Mouse (Mus musculus) neural tube, embryonic 15.5 days (tissue): ENCODE data around the gene Krtap1-3. TPM values are rescaled to one million over a fixed set of nuclear protein-coding genes. Genes with fewer than 3 reads are reported as not detected.
"Not testable (repeated sequence)": the region's sequence is repeated elsewhere in the genome, so short reads cannot be mapped to it uniquely, and the experiment has no call there.

Experiments
- ATAC-seq: fragments of 200-750 bp; cut with Nextera tagmentation; 2 replicates; pipeline ENCODE4 v1.8.0; 2017; ENCODE audit warnings: mild to moderate bottlenecking, moderate TSS enrichment, moderate library complexity; ENCODE audit not compliant: low FRiP score
- H3K27ac ChIP-seq: fragments of 300-500 bp; sonication (generic); replicated peaks from 2 replicates; pipeline ENCODE4 v1.5.1; 2015; ENCODE audit warnings: mild to moderate bottlenecking, inconsistent platforms
- H3K27me3 ChIP-seq: fragments of 300-500 bp; sonication (generic); replicated peaks from 2 replicates; pipeline ENCODE4 v1.6.1; 2015; ENCODE audit warnings: inconsistent platforms
- H3K36me3 ChIP-seq: fragments of 300-500 bp; sonication (generic); 2 replicates; pipeline ENCODE4 v1.6.1; 2015; ENCODE audit warnings: inconsistent platforms
- H3K4me1 ChIP-seq: fragments of 300-500 bp; sonication (generic); 2 replicates; pipeline ENCODE4 v1.6.1; 2015; ENCODE audit warnings: inconsistent platforms
- H3K4me2 ChIP-seq: fragments of 300-500 bp; sonication (generic); 2 replicates; pipeline ENCODE4 v1.6.1; 2015; ENCODE audit warnings: inconsistent platforms, mild to moderate bottlenecking, moderate library complexity
- H3K4me3 ChIP-seq: fragments of 300-500 bp; sonication (generic); replicated peaks from 2 replicates; pipeline ENCODE4 v1.5.1; 2015; ENCODE audit warnings: mild to moderate bottlenecking, inconsistent platforms
- H3K9ac ChIP-seq: fragments of 300-500 bp; sonication (generic); replicated peaks from 2 replicates; pipeline ENCODE4 v1.6.1; 2015; ENCODE audit warnings: mild to moderate bottlenecking, inconsistent platforms
- H3K9me3 ChIP-seq: fragments of 300-500 bp; sonication (generic); replicated peaks from 2 replicates; pipeline ENCODE4 v1.6.1; 2016; ENCODE audit warnings: inconsistent platforms
- WGBS: fragments of 180-500 bp; shearing (Covaris S2); methylation state at CpG from one replicate; pipeline ENCODE4 v1.1.7; 2015; ENCODE audit warnings: mixed read lengths; 5-methylcytosine and 5-hydroxymethylcytosine counted together
- polyA plus RNA-seq: library from polyadenylated mRNA; unstranded; fragments of >200 nt; fragmentation: Nextera tagmentation; extraction: Ambion mirVana; gene quantifications from 2 replicates; pipeline ENCODE4 v1.2.1, GENCODE M21; 2015

Krtap1-3 gene
- polyA plus RNA-seq, 1 experiment from 2014 or later: not detected

DNA sequence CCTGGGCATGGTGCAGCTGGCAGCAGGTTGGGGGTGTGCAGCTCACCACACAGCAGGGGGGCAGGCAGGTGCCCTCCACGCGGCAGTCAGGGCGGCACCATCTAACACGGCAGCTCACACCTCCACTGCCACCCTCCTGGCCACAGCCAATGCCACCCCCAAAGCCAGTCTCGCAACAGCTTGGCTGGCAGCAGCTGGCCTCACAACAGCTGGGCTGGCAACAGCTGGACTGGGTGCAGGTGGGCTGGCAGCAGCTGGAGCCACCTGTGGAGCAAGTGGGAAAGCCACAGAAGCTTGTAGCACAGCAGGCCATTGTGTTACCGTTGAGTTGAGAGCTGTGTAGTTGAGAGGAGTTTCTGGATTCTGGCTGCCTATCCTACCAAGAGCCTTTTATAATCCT, 6.6 kb upstream of the Krtap1-3 start, which contains the start of gene Krtap9-3:
Gene Krtap9-3, minus strand, starts transcription at position 364 of the 400 bp plus-strand sequence.
- WGBS: 85% methylated on average over 6 of the region's 6 CpGs
- H3K4me2 ChIP-seq, H3K27me3 ChIP-seq, H3K4me1 ChIP-seq, H3K27ac ChIP-seq, H3K9ac ChIP-seq, ATAC-seq, H3K36me3 ChIP-seq, H3K9me3 ChIP-seq, H3K4me3 ChIP-seq: not testable (repeated sequence)

DNA sequence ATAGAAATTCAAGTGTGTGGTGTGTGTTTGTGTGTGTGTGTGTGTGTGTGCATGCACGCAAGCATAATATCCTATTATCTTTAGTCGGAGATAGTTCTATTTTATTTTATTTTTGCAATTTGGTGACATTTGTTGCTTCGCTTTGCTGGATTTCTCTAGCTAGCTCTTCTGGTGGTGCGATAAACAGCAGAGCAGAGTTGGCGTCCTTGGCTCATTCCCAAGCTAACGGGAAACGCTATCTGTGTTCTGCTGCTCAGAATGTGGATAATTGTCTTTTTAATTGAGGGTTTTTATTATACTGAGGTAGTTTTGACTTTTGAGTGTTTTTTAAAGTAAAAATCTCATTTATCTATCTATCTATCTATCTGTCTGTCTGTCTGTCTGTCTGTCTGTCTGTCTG, 6.0 kb downstream of the Krtap1-3 start:
- Histone ChIP-seq H3K4me3 (no peak overlapping the region), H3K27me3 (no peaks in the 10 kb centered on the region), H3K9ac (no peak overlapping the region), H3K4me2 (no peak overlapping the region), H3K36me3 (no peaks in the 10 kb centered on the region), H3K4me1 (no peaks in the 10 kb centered on the region), H3K9me3 (no peaks in the 10 kb centered on the region), H3K27ac (no peak overlapping the region)
- ATAC-seq: no peak
- 84% methylated on average over 7 of the region's 7 CpGs for WGBS

DNA sequence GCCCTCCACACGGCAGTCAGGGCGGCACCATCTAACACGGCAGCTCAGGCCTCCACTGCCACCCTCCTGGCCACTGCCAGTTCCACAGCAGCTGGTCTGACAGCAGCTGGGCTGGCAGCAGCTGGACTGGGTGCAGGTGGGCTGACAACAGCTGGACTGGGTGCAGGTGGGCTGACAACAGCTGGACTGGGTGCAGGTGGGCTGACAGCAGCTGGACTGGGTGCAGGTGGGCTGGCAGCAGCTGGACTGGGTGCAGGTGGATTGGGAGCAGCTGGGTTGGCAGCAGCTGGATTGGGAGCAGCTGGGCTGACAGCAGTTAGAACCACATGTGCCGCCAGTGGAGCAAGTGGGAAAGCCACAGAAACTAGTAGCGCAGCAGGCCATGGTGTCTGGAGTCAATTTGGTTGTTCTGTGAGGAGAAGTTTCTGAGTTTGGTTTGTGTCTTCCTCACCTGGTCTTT, 7.9 kb downstream of the Krtap1-3 start, which contains the start of gene Krtap1-4:
Gene Krtap1-4, minus strand, starts transcription at position 410 of the 460 bp plus-strand sequence.
- Histone ChIP-seq H3K27ac (no peak within 1 kb of the TSS), H3K4me1 (no peaks in the 10 kb centered on the region), H3K9ac (no peak within 1 kb of the TSS), H3K36me3 (no peaks in the 10 kb centered on the region), H3K4me2 (no peak within 1 kb of the TSS), H3K4me3 (no peak within 1 kb of the TSS), H3K9me3 (no peaks in the 10 kb centered on the region), H3K27me3 (no peaks in the 10 kb centered on the region)
- WGBS: 81% methylated on average over 5 of the region's 5 CpGs
- ATAC-seq: no peak

DNA sequence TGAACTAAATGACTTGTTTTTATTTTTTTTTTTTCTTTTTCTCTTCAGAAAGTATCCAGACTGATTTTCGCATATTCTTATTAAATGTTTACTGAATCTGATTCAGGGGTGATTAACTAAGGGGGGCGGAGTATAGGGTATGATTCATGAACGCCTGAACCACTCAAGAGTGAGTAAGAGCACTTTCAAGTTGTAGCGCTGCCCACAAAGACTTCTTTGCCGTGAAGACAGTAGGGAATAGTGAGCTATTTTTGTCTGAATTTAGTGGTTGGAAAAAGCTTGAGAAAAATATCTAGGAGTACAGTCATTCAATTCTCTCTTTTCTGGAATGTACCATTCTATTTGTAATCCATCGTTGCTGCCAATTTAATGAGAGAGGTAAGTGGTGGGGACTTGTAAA, 9.6 kb downstream of the Krtap1-3 start:
- Histone ChIP-seq H3K27ac (no peak overlapping the region), H3K27me3 (no peaks in the 10 kb centered on the region), H3K4me1 (no peaks in the 10 kb centered on the region), H3K9me3 (no peaks in the 10 kb centered on the region), H3K36me3 (no peaks in the 10 kb centered on the region), H3K9ac (no peak overlapping the region), H3K4me3 (no peak overlapping the region), H3K4me2 (no peak overlapping the region)
- WGBS: 91% methylated on average over 6 of the region's 6 CpGs
- ATAC-seq: no peak

DNA sequence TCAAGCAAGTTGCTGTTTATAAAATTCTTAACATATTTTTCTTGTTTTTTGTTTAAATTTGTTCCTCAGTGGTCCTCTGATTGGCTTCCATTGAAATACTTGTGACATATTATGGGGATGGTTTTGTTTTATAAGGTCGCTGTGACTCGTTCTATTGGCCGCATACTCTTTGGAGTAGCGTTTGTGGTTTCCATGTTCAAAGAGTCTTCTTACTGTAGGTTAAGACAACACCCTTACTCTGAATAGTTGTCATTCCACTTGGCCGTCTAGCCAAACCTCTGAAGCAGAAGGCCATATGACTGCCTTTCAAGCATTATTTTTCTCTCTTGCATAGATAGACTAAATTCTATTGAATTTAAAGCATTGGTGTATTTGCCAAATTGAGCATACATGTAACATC, 10.1 kb downstream of the Krtap1-3 start:
- Histone ChIP-seq H3K4me2 (no peak overlapping the region), H3K9ac (no peak overlapping the region), H3K4me3 (no peak overlapping the region), H3K27me3 (no peaks in the 10 kb centered on the region), H3K27ac (no peak overlapping the region), H3K4me1 (no peaks in the 10 kb centered on the region), H3K9me3 (no peaks in the 10 kb centered on the region), H3K36me3 (no peaks in the 10 kb centered on the region)
- no peak for ATAC-seq
- 97% methylated on average over 5 of the region's 5 CpGs for WGBS

DNA sequence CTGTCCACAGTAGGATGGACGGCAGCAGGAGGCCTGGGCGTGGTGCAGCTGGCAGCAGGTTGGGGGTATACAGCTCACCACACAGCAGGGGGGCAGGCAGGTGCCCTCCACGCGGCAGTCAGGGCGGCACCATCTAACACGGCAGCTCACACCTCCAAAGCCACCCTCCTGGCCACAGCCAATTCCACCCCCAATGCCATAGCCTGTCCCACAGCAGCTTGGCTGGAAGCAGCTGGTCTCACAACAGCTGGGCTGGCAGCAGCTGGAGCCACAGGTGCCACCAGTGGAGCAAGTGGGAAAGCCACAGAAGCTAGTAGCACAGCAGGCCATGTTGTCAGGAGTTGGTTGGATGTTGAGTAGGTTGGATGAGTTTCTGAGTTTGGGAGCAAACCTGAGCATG, 10.5 kb downstream of the Krtap1-3 start, which contains the start of gene Krtap1-5:
Gene Krtap1-5, minus strand, starts transcription at position 381 of the 400 bp plus-strand sequence.
- WGBS: 91% methylated on average over 6 of the region's 6 CpGs
- H3K27me3 ChIP-seq: no peaks in the 10 kb centered on the region
- no peak within 1 kb of the TSS for H3K4me3 ChIP-seq
- H3K9ac ChIP-seq: no peak within 1 kb of the TSS
- no peaks in the 10 kb centered on the region for H3K36me3 ChIP-seq
- no peaks in the 10 kb centered on the region for H3K4me1 ChIP-seq
- ATAC-seq: no peak
- no peak within 1 kb of the TSS for H3K4me2 ChIP-seq
- no peaks in the 10 kb centered on the region for H3K9me3 ChIP-seq
- no peak within 1 kb of the TSS for H3K27ac ChIP-seq

DNA sequence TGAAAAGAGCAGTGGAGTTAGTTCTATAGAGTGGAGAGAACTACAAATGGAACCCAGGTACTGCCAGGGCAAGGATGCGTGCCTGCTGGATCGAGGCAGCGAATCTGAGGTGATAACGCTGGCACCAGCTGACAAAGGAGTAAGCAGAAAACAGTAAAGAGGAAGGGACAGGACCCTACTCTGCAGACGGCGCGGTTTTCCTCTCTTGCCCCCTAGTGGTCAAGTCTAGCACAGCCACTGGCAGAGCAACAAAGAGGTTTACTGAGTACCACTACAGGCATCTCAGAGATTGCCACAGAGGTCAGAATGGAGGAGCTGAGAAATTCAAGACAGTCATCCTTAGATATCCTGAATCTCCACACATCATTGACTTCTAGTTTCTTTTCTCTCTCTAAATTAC, 17.0 kb downstream of the Krtap1-3 start:
- no peaks in the 10 kb centered on the region for H3K4me1 ChIP-seq
- 0 out of 2 replicates have a peak overlapping the region, but pooled peaks have one; percentile 6 for H3K4me3 ChIP-seq
- peak overlapping the region; percentile 53 for H3K4me2 ChIP-seq
- H3K27ac ChIP-seq: no peak overlapping the region
- no peak overlapping the region for H3K9ac ChIP-seq
- ATAC-seq: peak; percentile 66; the same call in 1 of the 2 replicates
- no peaks in the 10 kb centered on the region for H3K36me3 ChIP-seq
- no peaks in the 10 kb centered on the region for H3K9me3 ChIP-seq
- no peaks in the 10 kb centered on the region; the same call in 1 of the 2 replicates for H3K27me3 ChIP-seq
- WGBS: 3% methylated on average over 7 of the region's 7 CpGs

DNA sequence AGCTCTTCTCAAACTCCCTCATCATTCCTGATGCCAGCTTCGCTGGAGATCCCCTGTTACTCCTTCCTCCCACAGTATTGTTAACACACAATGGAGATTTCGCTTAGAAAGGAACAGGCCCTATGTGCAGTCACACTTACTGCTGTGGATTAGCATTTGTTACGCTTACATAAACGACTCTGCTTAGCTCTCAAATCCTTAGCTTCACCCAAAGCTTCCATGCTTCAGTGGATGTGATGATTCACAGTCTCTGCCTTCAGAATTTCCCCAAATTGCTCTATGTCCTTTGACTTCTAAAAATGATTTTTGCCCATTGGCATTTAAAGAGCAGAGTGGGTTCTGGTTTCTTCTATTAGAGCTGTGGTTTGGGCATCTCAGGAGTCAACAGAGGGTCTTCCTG, 18.0 kb downstream of the Krtap1-3 start:
- Histone ChIP-seq H3K4me3 (no peak overlapping the region), H3K9me3 (no peaks in the 10 kb centered on the region), H3K36me3 (no peaks in the 10 kb centered on the region), H3K9ac (no peak overlapping the region), H3K27me3 (no peaks in the 10 kb centered on the region; the same call in 1 of the 2 replicates), H3K27ac (no peak overlapping the region), H3K4me1 (no peaks in the 10 kb centered on the region), H3K4me2 (no peak overlapping the region)
- ATAC-seq: no peak
- WGBS: 54% methylated on average over 4 of the region's 4 CpGs

DNA sequence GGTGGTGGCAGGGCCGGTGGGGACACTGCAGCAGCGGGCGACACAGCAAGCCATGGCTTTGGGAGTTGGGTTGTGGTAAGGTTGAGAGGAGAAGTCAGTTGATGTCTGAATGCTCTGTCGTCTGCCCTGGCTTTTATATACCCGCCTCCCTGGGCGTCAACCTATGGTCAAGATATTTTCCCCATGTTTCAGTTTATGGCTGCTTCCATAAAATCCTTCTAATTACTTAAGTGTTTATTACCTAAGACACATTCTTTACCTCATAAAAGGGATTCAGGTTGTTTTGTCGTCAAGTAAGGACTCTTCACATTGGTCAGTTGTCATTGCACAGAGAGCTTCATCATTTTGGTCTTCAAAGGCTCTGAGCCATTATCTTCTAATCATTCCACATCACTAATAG, 24.6 kb downstream of the Krtap1-3 start, which contains the start of gene Krtap3-1:
Gene Krtap3-1, minus strand, starts transcription at position 101 of the 400 bp plus-strand sequence.
- Histone ChIP-seq H3K36me3 (no peaks in the 10 kb centered on the region), H3K27me3 (no peaks in the 10 kb centered on the region), H3K9ac (no peak within 1 kb of the TSS), H3K27ac (no peak within 1 kb of the TSS), H3K4me3 (no peak within 1 kb of the TSS), H3K4me2 (no peak within 1 kb of the TSS), H3K4me1 (no peaks in the 10 kb centered on the region), H3K9me3 (no peaks in the 10 kb centered on the region)
- 53% methylated on average over 7 of the region's 7 CpGs for WGBS
- no peak for ATAC-seq

DNA sequence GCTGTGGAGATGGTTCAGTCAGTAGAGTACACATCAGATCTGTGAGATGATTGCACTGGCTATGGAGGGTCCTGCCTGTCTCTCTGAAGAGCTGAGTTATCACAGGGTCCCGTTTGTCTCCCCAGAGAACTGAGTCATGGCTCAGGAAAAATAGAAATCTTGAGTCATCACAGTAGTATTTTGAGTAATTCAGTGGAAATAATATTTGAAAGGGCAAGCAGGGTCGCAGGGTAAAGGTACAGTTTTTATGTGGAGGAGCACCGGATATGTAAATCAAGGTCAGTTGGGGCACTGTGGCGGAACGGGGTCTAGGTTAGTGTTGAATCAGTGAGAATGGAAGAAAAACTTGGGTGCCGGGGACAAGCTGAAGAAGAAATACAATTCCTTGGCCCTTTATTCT, 28.6 kb downstream of the Krtap1-3 start:
- Histone ChIP-seq H3K4me1 (no peaks in the 10 kb centered on the region), H3K27ac (no peak overlapping the region), H3K9me3 (no peaks in the 10 kb centered on the region), H3K4me3 (no peak overlapping the region), H3K4me2 (no peak overlapping the region), H3K36me3 (no peaks in the 10 kb centered on the region), H3K27me3 (no peaks in the 10 kb centered on the region), H3K9ac (no peak overlapping the region)
- no peak for ATAC-seq
- 80% methylated on average over 6 of the region's 6 CpGs for WGBS

DNA sequence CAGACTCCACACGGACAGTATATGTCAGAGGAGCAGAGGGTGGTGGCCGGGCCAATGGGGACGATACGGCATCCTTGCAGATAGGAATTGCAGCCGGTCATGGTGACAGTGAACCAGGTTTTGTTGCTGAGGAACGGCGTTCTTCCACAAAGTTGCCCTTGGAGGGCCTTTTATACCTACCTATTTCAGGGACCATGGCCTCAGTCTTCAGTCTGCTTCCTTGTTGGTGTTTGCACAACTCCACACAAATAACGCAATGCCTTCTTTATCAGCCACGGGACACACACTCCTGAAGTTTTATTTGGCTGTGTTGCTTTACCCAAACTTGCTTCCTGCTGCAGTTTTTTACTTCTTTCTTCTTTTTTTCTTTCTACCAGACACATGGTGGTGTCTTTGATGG, 31.8 kb downstream of the Krtap1-3 start, which contains the start of gene Gm11939:
Gene Gm11939, minus strand, starts transcription at position 101 of the 400 bp plus-strand sequence.
- Histone ChIP-seq H3K4me2 (no peak within 1 kb of the TSS), H3K9ac (no peak within 1 kb of the TSS), H3K4me3 (no peak within 1 kb of the TSS), H3K36me3 (no peaks in the 10 kb centered on the region), H3K27me3 (no peaks in the 10 kb centered on the region), H3K27ac (no peak within 1 kb of the TSS), H3K4me1 (no peaks in the 10 kb centered on the region), H3K9me3 (no peaks in the 10 kb centered on the region)
- ATAC-seq: no peak
- WGBS: 93% methylated on average over 9 of the region's 9 CpGs

DNA sequence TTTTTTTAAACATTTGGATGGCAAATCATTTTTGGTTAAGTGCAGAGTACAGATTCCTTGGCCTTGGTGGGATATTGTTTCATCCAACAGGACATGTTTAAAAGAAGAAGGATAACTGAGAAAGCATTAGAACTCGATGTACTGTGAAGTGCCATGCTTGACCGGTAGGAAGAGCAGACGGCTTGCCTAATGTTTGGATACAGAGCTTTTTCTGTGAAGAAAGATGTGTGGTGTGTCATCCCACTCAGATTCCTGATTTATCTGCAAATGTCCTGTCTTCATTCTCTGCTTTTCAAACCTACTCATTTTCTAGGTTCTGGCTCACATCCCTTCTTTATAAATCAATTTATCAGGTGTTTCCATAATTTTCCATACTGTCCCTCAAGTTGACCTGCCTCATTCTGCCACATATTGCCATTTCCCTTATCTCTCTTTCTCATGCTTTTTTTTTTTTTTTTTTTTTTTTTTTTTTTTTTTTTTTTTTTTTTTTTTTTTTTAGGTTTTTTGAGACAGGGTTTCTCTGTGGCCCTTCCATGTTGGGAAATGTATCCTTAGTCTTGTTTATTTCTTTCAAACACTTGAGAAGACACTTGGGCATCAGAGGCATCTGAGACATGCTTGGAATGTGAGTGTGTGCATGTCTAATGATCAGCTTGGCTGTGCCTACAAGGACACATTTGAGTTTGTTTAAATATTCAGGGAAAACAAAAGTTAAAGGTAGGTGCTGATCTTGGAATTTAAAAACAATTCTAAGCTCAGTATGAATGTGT, 33.0 kb downstream of the Krtap1-3 start:
- H3K27me3 ChIP-seq: no peaks in the 10 kb centered on the region
- H3K9me3 ChIP-seq: no peaks in the 10 kb centered on the region
- no peak overlapping the region for H3K9ac ChIP-seq
- no peak overlapping the region for H3K4me2 ChIP-seq
- H3K4me1 ChIP-seq: no peaks in the 10 kb centered on the region
- no peak for ATAC-seq
- H3K36me3 ChIP-seq: no peaks in the 10 kb centered on the region
- H3K27ac ChIP-seq: no peak overlapping the region
- WGBS: 86% methylated on average over 3 of the region's 3 CpGs
- H3K4me3 ChIP-seq: no peak overlapping the region
